Mouse (Mus musculus): Measurements from ENCODE around the gene Vwce. TPM values are rescaled to one million over a fixed set of nuclear protein-coding genes. Genes with fewer than 3 reads are reported as not detected.

Vwce gene
- polyA plus RNA-seq, 1 experiment from 2014 or later = 1.2 TPM

DNA sequence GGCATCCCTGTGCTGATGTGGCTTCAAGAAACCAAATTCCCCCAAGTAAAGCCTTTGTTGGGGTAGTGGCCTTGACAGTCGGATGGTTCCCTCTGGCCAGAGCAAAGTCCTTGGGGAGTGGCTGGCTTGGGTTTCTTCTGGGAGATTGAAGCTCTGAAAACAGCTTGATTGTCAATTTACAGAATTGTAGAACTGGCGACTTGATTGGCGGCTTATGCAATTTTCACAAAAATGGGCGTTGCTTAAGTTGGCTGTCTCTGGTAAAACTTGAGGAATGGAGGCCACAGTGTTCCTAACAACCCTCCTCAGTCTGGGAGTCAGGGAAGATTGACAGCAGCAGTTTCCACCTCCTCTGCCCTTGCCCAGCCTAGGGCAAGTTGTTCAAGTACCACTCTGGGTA lies 58.3 kb downstream of the Vwce start:
- H3K4me3 ChIP-seq (ENCODE audit: low read length) = no peak overlapping the region
- H3K27me3 ChIP-seq (replicated peaks; ENCODE audit: control insufficient read depth, insufficient read depth, low read length) = no peaks in the 10 kb centered on the region
- no peak for ATAC-seq
- H3K4me1 ChIP-seq (ENCODE audit: control insufficient read depth, insufficient read depth, low read depth, low read length) = peaks cover 37% of the 10 kb centered on the region
- H3K27ac ChIP-seq (ENCODE audit: low read depth, low read length) = no peak overlapping the region
- 96% methylated on average over 4 of the region's 4 CpGs for WGBS
- no peaks in the 10 kb centered on the region for H3K9me3 ChIP-seq (ENCODE audit: control insufficient read depth, low read length)
- no peak overlapping the region for H3K4me2 ChIP-seq (ENCODE audit: low read length)
- H3K9ac ChIP-seq (ENCODE audit: low read depth, low read length) = no peak overlapping the region
- H3K36me3 ChIP-seq (ENCODE audit: control insufficient read depth, insufficient read depth, low read length) = no peaks in the 10 kb centered on the region

DNA sequence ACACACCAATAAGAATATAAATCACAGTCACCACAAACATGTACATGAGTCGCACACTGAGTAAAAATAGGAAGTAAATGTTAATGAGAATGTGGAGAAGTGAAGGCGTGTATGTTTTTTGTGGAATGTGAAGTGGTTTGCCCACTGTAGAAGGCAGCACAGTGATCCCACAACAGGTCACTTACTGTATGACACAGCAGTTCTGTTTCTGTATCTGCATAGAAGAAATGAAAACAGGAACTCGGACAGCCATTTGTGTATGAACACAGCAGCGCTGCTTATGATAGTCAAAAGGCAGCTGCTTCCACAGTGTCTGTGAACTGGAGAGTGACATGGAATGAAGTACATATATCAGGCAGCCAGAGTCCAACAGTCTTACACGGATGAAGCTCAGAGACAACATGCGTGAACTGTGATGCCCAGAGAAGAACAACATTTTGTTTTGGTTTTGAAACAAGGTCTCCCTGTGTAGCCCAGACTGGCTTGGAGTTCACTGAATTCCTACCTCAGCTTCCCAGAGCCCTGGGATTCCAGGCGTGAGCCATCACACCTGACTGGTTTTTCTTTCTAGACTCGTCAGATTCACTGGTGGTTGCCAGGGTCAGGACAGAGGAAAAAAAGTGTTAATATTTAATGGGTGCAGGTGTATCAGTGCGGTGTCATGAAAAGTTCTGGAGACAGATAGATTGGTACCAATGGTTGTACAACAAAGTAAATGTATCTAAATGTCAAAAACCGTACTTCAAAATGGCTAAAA lies 60.1 kb downstream of the Vwce start:
- Histone ChIP-seq H3K9ac (ENCODE audit: low read depth, low read length) (no peak overlapping the region), H3K4me3 (ENCODE audit: low read length) (no peak overlapping the region), H3K4me1 (ENCODE audit: control insufficient read depth, insufficient read depth, low read depth, low read length) (peaks cover 43% of the 10 kb centered on the region), H3K27ac (ENCODE audit: low read depth, low read length) (no peak overlapping the region), H3K4me2 (ENCODE audit: low read length) (no peak overlapping the region), H3K27me3 (replicated peaks; ENCODE audit: control insufficient read depth, insufficient read depth, low read length) (no peaks in the 10 kb centered on the region), H3K36me3 (ENCODE audit: control insufficient read depth, insufficient read depth, low read length) (no peaks in the 10 kb centered on the region), H3K9me3 (ENCODE audit: control insufficient read depth, low read length) (no peaks in the 10 kb centered on the region)
- 85% methylated on average over 10 of the region's 10 CpGs for WGBS
- ATAC-seq = no peak

DNA sequence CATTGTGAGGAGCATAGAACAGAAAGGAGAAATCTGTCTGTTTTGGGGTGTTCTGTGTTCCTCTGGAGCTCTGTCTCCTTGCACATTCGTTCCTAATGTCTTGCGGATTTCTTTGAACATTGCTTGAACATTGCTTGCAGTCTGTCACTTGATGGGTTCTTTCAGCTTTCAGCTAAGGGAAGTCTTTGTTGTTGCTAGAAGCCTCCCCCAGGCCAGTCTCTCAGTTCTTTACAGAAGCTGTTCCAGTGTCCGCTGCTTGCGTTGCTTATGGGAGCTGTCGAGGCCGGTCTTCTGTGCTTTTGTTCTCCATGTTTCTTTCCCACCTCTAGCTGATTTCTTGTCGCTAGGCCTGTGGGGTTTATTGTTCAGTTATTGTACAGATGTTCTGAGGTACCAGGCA lies 61.8 kb downstream of the Vwce start:
- peak overlapping the region; percentile 62 for H3K27ac ChIP-seq (ENCODE audit: low read depth, low read length)
- no peak overlapping the region for H3K4me3 ChIP-seq (ENCODE audit: low read length)
- WGBS = 18% methylated on average over 7 of the region's 7 CpGs
- peak overlapping the region; percentile 2; the same call in 1 of the 2 replicates for H3K4me2 ChIP-seq (ENCODE audit: low read length)
- peak overlapping the region; percentile 42; the same call in 1 of the 2 replicates for H3K9ac ChIP-seq (ENCODE audit: low read depth, low read length)
- no peaks in the 10 kb centered on the region for H3K27me3 ChIP-seq (replicated peaks; ENCODE audit: control insufficient read depth, insufficient read depth, low read length)
- ATAC-seq = no peak
- H3K36me3 ChIP-seq (ENCODE audit: control insufficient read depth, insufficient read depth, low read length) = no peaks in the 10 kb centered on the region
- H3K9me3 ChIP-seq (ENCODE audit: control insufficient read depth, low read length) = no peaks in the 10 kb centered on the region
- H3K4me1 ChIP-seq (ENCODE audit: control insufficient read depth, insufficient read depth, low read depth, low read length) = peaks cover 34% of the 10 kb centered on the region

DNA sequence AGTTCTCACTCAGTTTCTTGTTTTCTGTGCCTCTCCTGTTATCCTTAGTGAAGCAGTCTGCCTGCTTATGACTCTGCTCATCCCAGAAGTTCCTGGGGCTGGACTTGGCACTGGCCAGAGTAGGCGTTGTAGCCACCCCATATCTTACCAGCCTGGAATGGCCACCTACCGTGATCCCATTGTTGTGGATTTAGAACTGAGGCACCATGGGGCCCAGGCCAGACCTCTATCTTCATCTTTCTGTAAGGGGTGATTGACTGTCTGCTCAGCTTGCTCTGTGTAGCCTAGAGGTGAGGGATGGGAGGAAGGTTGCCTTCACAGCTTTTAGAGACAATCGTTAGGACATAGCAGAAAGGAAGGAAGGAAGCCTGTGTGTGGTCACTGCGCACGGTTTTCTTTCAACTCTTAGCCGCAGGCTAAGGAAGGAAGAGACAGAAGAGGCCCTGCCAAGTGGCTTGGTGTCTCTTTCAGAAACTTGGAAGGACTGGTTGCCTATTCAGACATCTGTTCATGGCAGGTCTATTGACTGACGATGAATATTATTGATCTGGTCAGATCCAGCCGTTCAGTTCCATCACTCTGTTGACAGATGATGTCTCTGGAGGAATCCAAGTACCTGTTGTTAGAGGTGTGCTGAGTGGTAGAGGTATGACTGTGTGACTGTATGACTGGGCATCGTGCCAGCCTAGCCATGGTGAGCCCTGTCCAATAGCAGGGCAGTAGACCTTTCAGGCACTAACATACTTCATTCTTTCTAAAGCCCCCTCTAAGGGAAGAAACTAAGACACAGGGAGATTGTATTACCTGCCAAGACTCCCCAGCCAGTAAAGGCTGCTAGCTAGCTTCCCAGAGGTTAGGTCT lies 64.3 kb downstream of the Vwce start:
- H3K27ac ChIP-seq (ENCODE audit: low read depth, low read length) = no peak overlapping the region
- no peak for ATAC-seq
- no peaks in the 10 kb centered on the region for H3K36me3 ChIP-seq (ENCODE audit: control insufficient read depth, insufficient read depth, low read length)
- H3K9me3 ChIP-seq (ENCODE audit: control insufficient read depth, low read length) = no peaks in the 10 kb centered on the region
- no peak overlapping the region for H3K9ac ChIP-seq (ENCODE audit: low read depth, low read length)
- H3K4me1 ChIP-seq (ENCODE audit: control insufficient read depth, insufficient read depth, low read depth, low read length) = peaks cover 35% of the 10 kb centered on the region
- H3K4me3 ChIP-seq (ENCODE audit: low read length) = no peak overlapping the region
- 68% methylated on average over 9 of the region's 9 CpGs for WGBS
- no peak overlapping the region for H3K4me2 ChIP-seq (ENCODE audit: low read length)
- no peaks in the 10 kb centered on the region for H3K27me3 ChIP-seq (replicated peaks; ENCODE audit: control insufficient read depth, insufficient read depth, low read length)

DNA sequence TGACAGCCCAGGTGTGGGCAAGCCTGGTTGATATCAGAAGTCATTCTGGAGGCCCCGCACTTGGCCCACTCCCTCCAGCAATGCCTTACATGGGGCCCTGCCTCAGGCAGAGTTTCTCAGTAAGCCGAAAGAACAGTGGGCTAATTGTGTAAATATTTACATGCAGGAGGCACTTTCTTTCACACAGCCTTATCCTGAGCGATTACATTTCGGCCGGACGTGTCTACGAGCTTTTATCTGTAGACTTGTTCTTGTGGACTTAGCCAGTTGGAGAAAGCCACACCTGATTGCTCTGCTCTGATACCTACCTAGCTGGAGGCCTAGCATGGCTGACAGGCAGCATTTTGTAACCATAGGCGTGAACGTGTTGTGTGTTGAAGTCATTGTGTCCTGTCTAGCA lies 65.8 kb downstream of the Vwce start:
- H3K27me3 ChIP-seq (replicated peaks; ENCODE audit: control insufficient read depth, insufficient read depth, low read length) = no peaks in the 10 kb centered on the region
- no peaks in the 10 kb centered on the region for H3K9me3 ChIP-seq (ENCODE audit: control insufficient read depth, low read length)
- H3K4me1 ChIP-seq (ENCODE audit: control insufficient read depth, insufficient read depth, low read depth, low read length) = peaks cover 35% of the 10 kb centered on the region
- 67% methylated on average over 9 of the region's 9 CpGs for WGBS
- no peak overlapping the region for H3K4me3 ChIP-seq (ENCODE audit: low read length)
- peak; percentile 10; the same call in 1 of the 2 replicates for ATAC-seq
- no peak overlapping the region for H3K27ac ChIP-seq (ENCODE audit: low read depth, low read length)
- H3K36me3 ChIP-seq (ENCODE audit: control insufficient read depth, insufficient read depth, low read length) = no peaks in the 10 kb centered on the region
- H3K4me2 ChIP-seq (ENCODE audit: low read length) = no peak overlapping the region
- no peak overlapping the region for H3K9ac ChIP-seq (ENCODE audit: low read depth, low read length)

DNA sequence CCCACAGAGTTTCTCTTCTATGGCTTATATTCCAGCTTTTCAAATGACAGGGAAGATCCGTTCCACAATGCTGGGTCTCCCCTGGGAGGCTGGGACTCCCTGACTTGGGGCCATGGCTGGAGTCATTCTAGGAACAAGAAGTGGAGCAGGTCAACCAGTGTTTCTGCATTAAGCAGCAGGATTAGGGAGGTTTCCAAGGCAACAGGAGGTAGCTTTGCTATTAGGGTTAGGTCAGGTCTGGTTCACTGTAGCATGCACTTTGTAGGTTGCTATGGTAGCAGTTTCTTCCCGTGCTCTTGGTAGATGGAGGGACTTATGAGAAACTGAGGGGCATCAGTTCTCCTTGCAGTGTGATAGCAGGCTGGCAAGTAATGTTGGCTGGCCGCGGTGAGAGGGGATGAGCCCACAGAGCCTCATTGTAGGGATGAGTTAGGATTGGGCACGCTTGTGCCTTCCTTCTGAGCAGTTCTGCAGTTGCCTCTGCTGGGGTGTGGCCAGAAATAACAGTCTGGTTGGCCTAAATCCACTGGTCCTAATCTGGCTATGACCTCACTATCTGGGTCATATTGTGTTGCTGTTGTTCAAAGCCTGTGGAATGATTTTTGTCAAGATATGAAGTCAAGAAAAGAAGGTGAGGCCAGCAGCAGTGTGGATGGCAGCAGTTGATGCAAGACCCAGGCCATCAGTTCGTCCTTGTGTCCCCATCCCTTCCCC lies 67.2 kb downstream of the Vwce start:
- ATAC-seq = no peak
- H3K9ac ChIP-seq (ENCODE audit: low read depth, low read length) = no peak overlapping the region
- no peak overlapping the region for H3K27ac ChIP-seq (ENCODE audit: low read depth, low read length)
- no peaks in the 10 kb centered on the region for H3K36me3 ChIP-seq (ENCODE audit: control insufficient read depth, insufficient read depth, low read length)
- no peak overlapping the region for H3K4me3 ChIP-seq (ENCODE audit: low read length)
- peaks cover 25% of the 10 kb centered on the region for H3K4me1 ChIP-seq (ENCODE audit: control insufficient read depth, insufficient read depth, low read depth, low read length)
- WGBS = 51% methylated on average over 6 of the region's 6 CpGs
- H3K9me3 ChIP-seq (ENCODE audit: control insufficient read depth, low read length) = no peaks in the 10 kb centered on the region
- no peaks in the 10 kb centered on the region for H3K27me3 ChIP-seq (replicated peaks; ENCODE audit: control insufficient read depth, insufficient read depth, low read length)
- no peak overlapping the region for H3K4me2 ChIP-seq (ENCODE audit: low read length)

DNA sequence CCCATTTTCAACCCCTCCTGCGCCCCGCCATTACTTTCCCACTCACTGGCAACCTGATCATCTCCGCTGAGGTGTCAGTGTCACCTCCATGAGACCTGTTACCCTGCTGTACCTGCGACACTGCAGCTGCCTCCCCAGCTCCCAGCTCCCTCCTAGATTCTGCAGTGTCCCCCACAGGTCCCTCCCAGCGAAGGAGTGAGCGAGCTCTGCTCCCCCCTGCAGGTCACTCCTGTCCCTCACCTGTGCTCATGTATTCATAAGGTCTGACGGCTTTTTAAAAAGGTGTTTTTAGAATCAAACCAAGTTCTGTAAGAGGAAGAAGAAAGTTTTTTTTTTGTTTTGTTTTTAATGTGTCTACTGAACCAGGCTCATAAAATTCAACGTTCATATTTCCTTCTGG lies 68.1 kb downstream of the Vwce start:
- Histone ChIP-seq H3K4me1 (ENCODE audit: control insufficient read depth, insufficient read depth, low read depth, low read length) (peaks cover 22% of the 10 kb centered on the region), H3K9ac (ENCODE audit: low read depth, low read length) (no peak overlapping the region), H3K36me3 (ENCODE audit: control insufficient read depth, insufficient read depth, low read length) (peaks cover 2% of the 10 kb centered on the region; the same call in 1 of the 2 replicates), H3K9me3 (ENCODE audit: control insufficient read depth, low read length) (no peaks in the 10 kb centered on the region), H3K27ac (ENCODE audit: low read depth, low read length) (no peak overlapping the region), H3K4me3 (ENCODE audit: low read length) (no peak overlapping the region), H3K4me2 (ENCODE audit: low read length) (no peak overlapping the region), H3K27me3 (replicated peaks; ENCODE audit: control insufficient read depth, insufficient read depth, low read length) (no peaks in the 10 kb centered on the region)
- no peak for ATAC-seq
- 87% methylated on average over 8 of the region's 8 CpGs for WGBS

DNA sequence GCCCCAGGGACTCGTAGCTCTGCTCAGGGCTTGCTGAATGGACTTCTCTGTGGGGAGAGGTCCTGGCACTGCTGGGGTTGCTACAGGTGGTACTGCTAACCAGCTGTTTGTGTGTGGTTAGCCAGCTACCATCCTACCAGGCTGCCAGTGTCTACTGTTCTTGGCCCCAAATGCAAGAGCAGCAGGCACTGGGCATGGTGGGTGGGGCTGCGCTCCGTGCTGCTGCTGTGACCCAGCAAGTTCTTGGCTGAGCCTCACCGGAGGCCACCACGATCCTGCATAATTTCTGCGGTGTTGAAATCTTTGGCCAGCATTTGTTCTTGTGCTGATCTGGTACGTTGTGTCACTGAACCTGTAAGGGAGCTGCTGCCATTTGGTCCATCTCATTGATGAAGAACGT lies 69.5 kb downstream of the Vwce start:
- Histone ChIP-seq H3K36me3 (ENCODE audit: control insufficient read depth, insufficient read depth, low read length) (peaks cover 5% of the 10 kb centered on the region; the same call in 1 of the 2 replicates), H3K4me2 (ENCODE audit: low read length) (no peak overlapping the region), H3K9me3 (ENCODE audit: control insufficient read depth, low read length) (no peaks in the 10 kb centered on the region), H3K9ac (ENCODE audit: low read depth, low read length) (no peak overlapping the region), H3K4me3 (ENCODE audit: low read length) (no peak overlapping the region), H3K27ac (ENCODE audit: low read depth, low read length) (no peak overlapping the region), H3K27me3 (replicated peaks; ENCODE audit: control insufficient read depth, insufficient read depth, low read length) (no peaks in the 10 kb centered on the region), H3K4me1 (ENCODE audit: control insufficient read depth, insufficient read depth, low read depth, low read length) (peaks cover 14% of the 10 kb centered on the region)
- WGBS = 80% methylated on average over 8 of the region's 8 CpGs
- no peak for ATAC-seq

Data from hindbrain, embryonic 16.5 days (tissue).